Mouse (Mus musculus): Measurements from ENCODE around the gene Cfap206. TPM values are rescaled to one million over a fixed set of nuclear protein-coding genes. Genes with fewer than 3 reads are reported as not detected.

Gene Cfap206
- polyA plus RNA-seq, 1 experiment, result 0.04 TPM

DNA sequence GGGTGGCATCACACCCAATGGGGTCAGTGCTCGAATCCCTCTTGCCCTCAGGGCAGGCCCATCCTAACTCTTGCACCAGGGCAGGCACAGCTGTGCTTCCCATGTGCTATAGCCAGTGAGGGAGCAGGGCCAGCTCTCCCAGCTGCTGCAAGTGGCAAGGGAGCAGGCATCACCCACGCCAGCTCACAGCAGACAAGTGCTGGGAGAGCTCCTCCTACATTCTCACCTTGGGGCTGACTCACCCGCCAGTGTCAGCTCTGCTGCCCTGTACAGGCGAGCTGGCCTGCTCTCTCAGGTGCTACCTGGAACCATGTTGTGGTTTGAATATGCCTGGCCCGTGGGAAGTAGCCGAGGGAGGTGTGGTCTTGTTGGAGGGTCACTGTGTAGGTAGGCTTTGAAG is 68.1 kb downstream of the Cfap206 start:
- H3K27me3 ChIP-seq (ENCODE audit: control insufficient read depth, insufficient read depth, insufficient read length), result no peaks in the 10 kb centered on the region
- H3K4me3 ChIP-seq (ENCODE audit: insufficient read depth, poor library complexity, severe bottlenecking), result no peak overlapping the region
- no peaks in the 10 kb centered on the region for H3K79me3 ChIP-seq (ENCODE audit: low read depth)
- H3K79me2 ChIP-seq (ENCODE audit: control insufficient read depth, insufficient read depth), result no peaks in the 10 kb centered on the region
- TF ChIP-seq FOSL1 (IDR thresholded peaks at IDR 0.05; ENCODE audit: insufficient read depth, low read length, poor library complexity, severe bottlenecking) (no peak), MYOG (IDR thresholded peaks at IDR 0.05; ENCODE audit: control insufficient read depth, extremely low read depth, insufficient read length) (no peak), MAX (IDR thresholded peaks at IDR 0.05) (no peak), USF1 (IDR thresholded peaks at IDR 0.05; ENCODE audit: low read depth) (no peak), CEBPB (IDR thresholded peaks at IDR 0.05; ENCODE audit: low read depth) (no peak), MYOD1 (IDR thresholded peaks at IDR 0.05; ENCODE audit: control insufficient read depth, insufficient read length, low read depth) (no peak)
- peaks cover 55% of the 10 kb centered on the region for H3K36me3 ChIP-seq (ENCODE audit: control insufficient read depth, insufficient read depth)
- no peak overlapping the region for H3ac ChIP-seq (ENCODE audit: control insufficient read depth, insufficient read length, low read depth)

DNA sequence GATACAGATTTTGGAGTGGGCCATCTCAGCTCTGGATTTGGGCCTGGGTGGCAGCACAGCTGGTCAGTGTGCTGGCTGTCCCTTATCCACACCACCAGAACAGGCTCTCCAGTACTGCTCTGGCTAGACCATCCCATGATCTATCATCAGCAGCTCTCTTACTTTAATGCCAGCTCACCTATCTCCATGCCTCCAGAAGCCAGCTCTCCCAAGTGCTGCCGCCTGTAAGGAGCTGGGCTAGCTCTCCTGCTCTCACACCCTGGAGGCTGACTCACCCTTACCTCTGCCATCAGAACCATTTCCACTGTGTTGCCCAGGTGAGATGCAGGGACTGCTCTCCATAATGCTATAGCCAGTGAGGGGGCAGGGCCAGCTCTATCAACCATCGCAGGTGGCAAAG is 68.5 kb downstream of the Cfap206 start:
- no peak overlapping the region for H3K4me3 ChIP-seq (ENCODE audit: insufficient read depth, poor library complexity, severe bottlenecking)
- H3K79me3 ChIP-seq (ENCODE audit: low read depth), result no peaks in the 10 kb centered on the region
- H3K36me3 ChIP-seq (ENCODE audit: control insufficient read depth, insufficient read depth), result peaks cover 55% of the 10 kb centered on the region
- no peaks in the 10 kb centered on the region for H3K79me2 ChIP-seq (ENCODE audit: control insufficient read depth, insufficient read depth)
- TF ChIP-seq FOSL1 (IDR thresholded peaks at IDR 0.05; ENCODE audit: insufficient read depth, low read length, poor library complexity, severe bottlenecking), result no peak
- no peak for TF ChIP-seq MAX (IDR thresholded peaks at IDR 0.05)
- no peak for TF ChIP-seq CTCF (IDR thresholded peaks at IDR 0.05; ENCODE audit: control insufficient read depth, insufficient read depth, insufficient read length)
- TF ChIP-seq MYOG (IDR thresholded peaks at IDR 0.05; ENCODE audit: control insufficient read depth, extremely low read depth, insufficient read length), result no peak
- no peak for TF ChIP-seq MYOD1 (IDR thresholded peaks at IDR 0.05; ENCODE audit: control insufficient read depth, insufficient read length, low read depth)
- TF ChIP-seq CEBPB (IDR thresholded peaks at IDR 0.05; ENCODE audit: low read depth), result no peak
- no peak for TF ChIP-seq USF1 (IDR thresholded peaks at IDR 0.05; ENCODE audit: low read depth)
- no peak overlapping the region for H3ac ChIP-seq (ENCODE audit: control insufficient read depth, insufficient read length, low read depth)
- no peaks in the 10 kb centered on the region for H3K27me3 ChIP-seq (ENCODE audit: control insufficient read depth, insufficient read depth, insufficient read length)

DNA sequence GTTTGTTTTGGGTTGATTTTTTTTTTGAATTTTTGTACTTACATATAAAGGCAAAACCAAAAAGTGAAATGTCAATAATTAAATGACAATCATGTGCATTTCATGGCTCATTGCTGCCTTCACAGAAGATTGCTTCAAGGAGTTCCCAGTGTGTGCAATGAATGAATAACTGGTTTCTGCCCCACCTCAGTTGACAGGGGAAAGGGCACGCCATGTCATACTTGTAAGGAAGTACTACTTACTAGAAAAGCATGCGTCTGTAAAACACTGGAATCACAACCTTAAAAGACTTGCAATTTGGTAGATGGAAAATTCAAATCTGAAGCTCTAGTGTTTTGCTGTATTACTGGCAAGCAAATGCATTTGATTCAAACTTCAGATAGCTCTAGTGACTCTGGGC is 71.0 kb downstream of the Cfap206 start:
- TF ChIP-seq MYOG (IDR thresholded peaks at IDR 0.05; ENCODE audit: control insufficient read depth, extremely low read depth, insufficient read length) (no peak), MAX (IDR thresholded peaks at IDR 0.05) (no peak), CEBPB (IDR thresholded peaks at IDR 0.05; ENCODE audit: low read depth) (no peak), CTCF (IDR thresholded peaks at IDR 0.05; ENCODE audit: control insufficient read depth, insufficient read depth, insufficient read length) (no peak), FOSL1 (IDR thresholded peaks at IDR 0.05; ENCODE audit: insufficient read depth, low read length, poor library complexity, severe bottlenecking) (no peak), USF1 (IDR thresholded peaks at IDR 0.05; ENCODE audit: low read depth) (no peak), MYOD1 (IDR thresholded peaks at IDR 0.05; ENCODE audit: control insufficient read depth, insufficient read length, low read depth) (no peak)
- Histone ChIP-seq H3K79me2 (ENCODE audit: control insufficient read depth, insufficient read depth) (no peaks in the 10 kb centered on the region), H3K4me3 (ENCODE audit: insufficient read depth, poor library complexity, severe bottlenecking) (no peak overlapping the region), H3K79me3 (ENCODE audit: low read depth) (no peaks in the 10 kb centered on the region), H3ac (ENCODE audit: control insufficient read depth, insufficient read length, low read depth) (no peak overlapping the region), H3K27me3 (ENCODE audit: control insufficient read depth, insufficient read depth, insufficient read length) (no peaks in the 10 kb centered on the region), H3K36me3 (ENCODE audit: control insufficient read depth, insufficient read depth) (peaks cover 54% of the 10 kb centered on the region)

GRCm38 (mm10) chr4:34656101-34656500 is 73.9 kb downstream of the Cfap206 start:
- no peaks in the 10 kb centered on the region for H3K79me3 ChIP-seq (ENCODE audit: low read depth)
- no peak for TF ChIP-seq CTCF (IDR thresholded peaks at IDR 0.05; ENCODE audit: control insufficient read depth, insufficient read depth, insufficient read length)
- no peak for TF ChIP-seq MYOG (IDR thresholded peaks at IDR 0.05; ENCODE audit: control insufficient read depth, extremely low read depth, insufficient read length)
- TF ChIP-seq MAX (IDR thresholded peaks at IDR 0.05), result no peak
- TF ChIP-seq USF1 (IDR thresholded peaks at IDR 0.05; ENCODE audit: low read depth), result no peak
- TF ChIP-seq FOSL1 (IDR thresholded peaks at IDR 0.05; ENCODE audit: insufficient read depth, low read length, poor library complexity, severe bottlenecking), result no peak
- TF ChIP-seq MYOD1 (IDR thresholded peaks at IDR 0.05; ENCODE audit: control insufficient read depth, insufficient read length, low read depth), result no peak
- no peak for TF ChIP-seq CEBPB (IDR thresholded peaks at IDR 0.05; ENCODE audit: low read depth)
- no peaks in the 10 kb centered on the region for H3K27me3 ChIP-seq (ENCODE audit: control insufficient read depth, insufficient read depth, insufficient read length)
- no peak overlapping the region for H3K4me3 ChIP-seq (ENCODE audit: insufficient read depth, poor library complexity, severe bottlenecking)
- peaks cover 38% of the 10 kb centered on the region for H3K36me3 ChIP-seq (ENCODE audit: control insufficient read depth, insufficient read depth)
- no peaks in the 10 kb centered on the region for H3K79me2 ChIP-seq (ENCODE audit: control insufficient read depth, insufficient read depth)
- no peak overlapping the region for H3ac ChIP-seq (ENCODE audit: control insufficient read depth, insufficient read length, low read depth)

- H3K79me2 ChIP-seq (ENCODE audit: control insufficient read depth, insufficient read depth), result no peaks in the 10 kb centered on the region
- H3K36me3 ChIP-seq (ENCODE audit: control insufficient read depth, insufficient read depth), result peaks cover 36% of the 10 kb centered on the region
Observed at GRCm38 (mm10) chr4:34653179-34653578, 76.8 kb downstream of the Cfap206 start.

DNA sequence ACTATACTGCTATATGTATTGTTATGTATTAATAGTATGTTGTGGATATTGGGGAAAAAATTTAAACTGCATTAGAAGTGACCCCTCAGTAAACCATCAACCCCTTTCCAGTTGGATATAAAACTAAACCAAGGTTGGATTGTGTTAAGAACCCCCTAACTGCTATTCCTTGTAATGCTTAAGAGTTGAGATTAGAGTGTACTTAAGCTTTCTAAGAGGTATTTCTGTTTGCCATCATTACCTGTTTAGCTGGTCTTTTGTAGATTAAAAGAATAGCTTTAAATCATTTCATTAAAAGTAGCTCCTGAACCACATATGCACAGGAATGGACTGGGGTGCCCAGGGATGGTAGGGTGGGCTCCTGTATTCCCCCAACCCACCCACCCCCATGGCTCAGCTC is 85.2 kb downstream of the Cfap206 start:
- no peak for TF ChIP-seq FOSL1 (IDR thresholded peaks at IDR 0.05; ENCODE audit: insufficient read depth, low read length, poor library complexity, severe bottlenecking)
- no peak for TF ChIP-seq CEBPB (IDR thresholded peaks at IDR 0.05; ENCODE audit: low read depth)
- no peak for TF ChIP-seq MYOD1 (IDR thresholded peaks at IDR 0.05; ENCODE audit: control insufficient read depth, insufficient read length, low read depth)
- no peak for TF ChIP-seq CTCF (IDR thresholded peaks at IDR 0.05; ENCODE audit: control insufficient read depth, insufficient read depth, insufficient read length)
- TF ChIP-seq USF1 (IDR thresholded peaks at IDR 0.05; ENCODE audit: low read depth), result no peak
- no peak overlapping the region for H3ac ChIP-seq (ENCODE audit: control insufficient read depth, insufficient read length, low read depth)
- H3K79me2 ChIP-seq (ENCODE audit: control insufficient read depth, insufficient read depth), result no peaks in the 10 kb centered on the region
- no peaks in the 10 kb centered on the region for H3K79me3 ChIP-seq (ENCODE audit: low read depth)
- peaks cover 24% of the 10 kb centered on the region for H3K36me3 ChIP-seq (ENCODE audit: control insufficient read depth, insufficient read depth)
- H3K27me3 ChIP-seq (ENCODE audit: control insufficient read depth, insufficient read depth, insufficient read length), result no peaks in the 10 kb centered on the region
- no peak overlapping the region for H3K4me3 ChIP-seq (ENCODE audit: insufficient read depth, poor library complexity, severe bottlenecking)

More at GRCm38 (mm10) chr4:34653179-34653578, 76.8 kb downstream of the Cfap206 start:
- Histone ChIP-seq H3K79me3 (ENCODE audit: low read depth) (no peaks in the 10 kb centered on the region), H3K4me3 (ENCODE audit: insufficient read depth, poor library complexity, severe bottlenecking) (no peak overlapping the region), H3ac (ENCODE audit: control insufficient read depth, insufficient read length, low read depth) (no peak overlapping the region), H3K27me3 (ENCODE audit: control insufficient read depth, insufficient read depth, insufficient read length) (no peaks in the 10 kb centered on the region)
- no peak for TF ChIP-seq FOSL1 (IDR thresholded peaks at IDR 0.05; ENCODE audit: insufficient read depth, low read length, poor library complexity, severe bottlenecking)
- TF ChIP-seq USF1 (IDR thresholded peaks at IDR 0.05; ENCODE audit: low read depth), result no peak
- no peak for TF ChIP-seq MYOD1 (IDR thresholded peaks at IDR 0.05; ENCODE audit: control insufficient read depth, insufficient read length, low read depth)
- TF ChIP-seq MYOG (IDR thresholded peaks at IDR 0.05; ENCODE audit: control insufficient read depth, extremely low read depth, insufficient read length), result no peak
- no peak for TF ChIP-seq CTCF (IDR thresholded peaks at IDR 0.05; ENCODE audit: control insufficient read depth, insufficient read depth, insufficient read length)
- TF ChIP-seq CEBPB (IDR thresholded peaks at IDR 0.05; ENCODE audit: low read depth), result no peak
- no peak for TF ChIP-seq MAX (IDR thresholded peaks at IDR 0.05)

Measured in C2C12 (cell line).